Mouse (Mus musculus) central nervous system, embryonic 14 days (tissue): ENCODE results near the gene Lypd8. TPM values are rescaled to one million over a fixed set of nuclear protein-coding genes. Genes with fewer than 3 reads are reported as not detected.

Experiments
- polyA plus RNA-seq: library from polyadenylated mRNA; depleted of rRNA; stranded (reverse); fragments of >200 nt; gene quantifications from 2 replicates; pipeline ENCODE4 v1.2.3, GENCODE M21; 2012; rRNA removed

Gene Lypd8
- polyA plus RNA-seq, result 0.11 and 0.13 TPM in 2 replicates

DNA sequence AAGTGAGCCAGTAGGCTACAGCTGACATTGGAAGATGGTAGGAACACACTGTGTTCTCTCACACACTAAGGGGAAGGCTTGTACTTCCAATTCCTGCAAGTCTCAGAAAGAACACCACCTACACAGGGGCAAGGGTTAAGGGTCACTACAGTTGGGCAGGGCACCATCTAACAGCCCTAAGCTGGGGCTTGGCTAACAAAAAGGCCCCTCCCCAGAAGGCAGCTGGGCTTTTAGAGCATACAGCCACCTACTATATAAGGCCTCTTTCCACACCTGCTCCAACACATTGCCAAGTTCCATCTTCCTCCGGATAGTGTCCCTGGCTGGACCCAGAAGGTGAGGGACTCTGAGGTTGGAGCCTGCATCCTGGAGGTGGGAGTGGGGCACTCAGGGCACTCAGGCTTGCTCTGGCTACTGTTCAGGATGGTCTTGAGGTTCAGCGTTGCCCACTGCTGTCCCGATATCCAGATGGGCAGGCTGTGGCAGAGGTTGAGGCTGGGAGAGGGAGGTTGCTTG lies at the start of gene Lypd8:
Lypd8 (plus strand) TSS at position 281 of the 516 bp plus-strand sequence.

DNA sequence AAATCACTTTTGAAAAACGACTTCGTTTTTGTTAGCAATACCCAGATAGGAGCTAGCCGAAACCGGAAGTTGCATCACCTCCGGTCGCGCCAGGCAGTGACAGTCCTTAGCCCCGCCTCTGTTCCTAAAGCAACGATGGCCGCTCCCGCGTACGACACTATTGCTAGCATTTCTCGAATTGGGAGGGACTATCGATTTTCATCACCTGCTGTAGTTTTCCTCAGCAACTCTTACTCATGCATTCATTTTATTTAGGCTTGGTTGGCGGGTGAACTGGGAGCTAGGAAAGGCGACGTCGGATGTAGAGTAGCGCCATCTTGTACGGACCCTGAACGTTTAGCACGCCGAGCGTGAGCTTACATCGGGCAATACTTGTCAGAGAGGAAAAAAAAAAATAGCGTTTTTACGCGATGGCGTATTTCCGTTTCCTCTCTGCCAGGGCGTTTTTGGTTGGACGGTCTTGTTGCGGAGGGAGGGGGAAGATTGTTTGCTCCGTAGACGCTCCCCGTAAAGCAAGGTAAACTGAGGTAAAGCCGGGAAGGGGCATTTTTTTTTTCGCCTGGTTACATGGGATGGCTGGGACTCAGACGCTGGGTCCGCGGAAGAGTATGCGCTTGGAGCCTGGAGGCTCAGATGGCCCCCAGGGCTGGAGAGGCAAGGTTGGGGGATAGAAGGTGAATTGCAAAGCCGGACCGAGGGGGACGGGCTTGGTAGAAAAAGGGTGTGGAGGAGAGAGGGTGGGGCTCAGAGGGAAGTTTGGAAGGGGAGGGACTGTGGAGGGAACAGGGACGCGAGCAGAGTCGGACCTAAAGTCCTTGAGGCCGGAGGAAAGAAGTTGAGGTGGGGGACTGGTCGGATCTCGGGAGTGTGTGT lies 48.3 kb upstream of the Lypd8 start, which contains the start of the genes Zfp672 and Sh3bp5l:
Zfp672 (minus strand) TSS at position 64 of the 873 bp plus-strand sequence.
Sh3bp5l (plus strand) TSS at position 449 of the 873 bp plus-strand sequence.

DNA sequence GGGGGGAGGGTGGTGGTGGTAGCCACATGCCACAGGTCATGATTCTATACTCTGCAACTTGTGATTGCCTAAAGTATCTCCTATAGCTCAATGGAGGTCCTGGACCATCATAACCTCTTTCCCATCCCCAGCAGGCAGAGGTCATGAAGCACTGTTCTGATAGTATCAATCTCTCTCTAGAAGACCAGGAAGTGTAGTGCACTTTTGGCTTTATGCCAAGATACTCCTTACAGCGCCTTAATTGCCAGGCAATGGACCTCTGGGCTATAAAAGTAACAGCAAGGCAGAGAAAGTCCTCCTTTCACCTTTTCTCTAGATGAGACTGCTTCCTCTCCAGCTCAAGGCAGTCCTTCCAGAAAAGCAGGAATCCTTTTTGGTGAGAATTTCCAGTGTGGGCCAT lies 42.0 kb downstream of the Lypd8 start, which contains the start of gene 1810065E05Rik:
1810065E05Rik (plus strand) TSS at position 297 of the 400 bp plus-strand sequence.

DNA sequence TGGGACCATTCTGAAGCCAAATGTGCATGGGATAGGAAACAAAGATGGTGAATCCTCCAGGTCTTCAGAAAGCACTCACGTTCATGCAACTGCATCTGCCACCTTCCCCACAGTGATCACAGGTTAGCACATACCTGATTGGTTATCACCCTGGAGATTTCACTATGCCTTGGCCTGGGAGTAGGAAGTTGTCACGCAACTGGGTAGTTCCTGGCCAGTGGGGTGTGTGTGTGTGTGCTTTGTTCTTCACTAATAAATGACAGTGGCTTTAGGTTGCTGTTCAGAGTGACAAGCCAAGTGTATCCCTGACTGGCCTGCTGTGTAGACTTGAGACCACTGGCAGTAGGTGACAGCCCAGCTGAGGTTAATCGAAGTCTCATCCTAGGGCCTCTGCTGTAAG lies 53.4 kb downstream of the Lypd8 start, which contains the start of gene Gm12253:
Gm12253 (plus strand) TSS at position 301 of the 400 bp plus-strand sequence.

Other genes starting within 250 kb of the Lypd8 start
- gene Gemin5, start 210.5 kb upstream of the Lypd8 start, polyA plus RNA-seq, result 11.3 and 12.1 TPM in 2 replicates
- gene Mrpl22, start 207.4 kb upstream of the Lypd8 start, polyA plus RNA-seq, result 77.5 and 91.2 TPM in 2 replicates
- gene Igtp, start 179.5 kb upstream of the Lypd8 start, polyA plus RNA-seq, result 2.6 and 4.7 TPM in 2 replicates
- 2.0 and 2.4 TPM in 2 replicates for gene Irgm2, start 179.4 kb upstream of the Lypd8 start, polyA plus RNA-seq
- gene 4930438A08Rik, start 104.2 kb upstream of the Lypd8 start, polyA plus RNA-seq, result 0.04 and 0.05 TPM in 2 replicates
- gene Zfp692, start 72.0 kb upstream of the Lypd8 start, polyA plus RNA-seq, result 62.8 and 69.6 TPM in 2 replicates
- 35.2 and 38.3 TPM in 2 replicates for gene Zfp672, start 48.7 kb upstream of the Lypd8 start, polyA plus RNA-seq
- gene Sh3bp5l, start 48.3 kb upstream of the Lypd8 start, polyA plus RNA-seq, result 38.0 and 39.2 TPM in 2 replicates
- gene 1810065E05Rik, start 42.1 kb downstream of the Lypd8 start, polyA plus RNA-seq, result not detected in 2 replicates
- not detected in 2 replicates for gene Gm12253, start 53.5 kb downstream of the Lypd8 start, polyA plus RNA-seq
- gene Lypd9, start 73.9 kb downstream of the Lypd8 start, polyA plus RNA-seq, result not detected in 2 replicates
- not detected in 2 replicates for gene Olfr30, start 83.2 kb downstream of the Lypd8 start, polyA plus RNA-seq
- not detected in 2 replicates for gene Olfr332, start 113.5 kb downstream of the Lypd8 start, polyA plus RNA-seq
- gene Olfr331, start 123.5 kb downstream of the Lypd8 start, polyA plus RNA-seq, result not detected in 2 replicates
- not detected in 2 replicates for gene Olfr330, start 155.8 kb downstream of the Lypd8 start, polyA plus RNA-seq
- not detected in 2 replicates for gene Olfr329-ps, start 167.4 kb downstream of the Lypd8 start, polyA plus RNA-seq
- 0.02 and 0.03 TPM in 2 replicates for gene Olfr328, start 176.6 kb downstream of the Lypd8 start, polyA plus RNA-seq
- 0.06 and 0.08 TPM in 2 replicates for gene Olfr224, start 191.5 kb downstream of the Lypd8 start, polyA plus RNA-seq
- gene Olfr325, start 198.7 kb downstream of the Lypd8 start, polyA plus RNA-seq, result not detected in 2 replicates
- 0.03 and 0.05 TPM in 2 replicates for gene Olfr324, start 216.1 kb downstream of the Lypd8 start, polyA plus RNA-seq
- not detected in 2 replicates for gene 2210407C18Rik, start 237.0 kb downstream of the Lypd8 start, polyA plus RNA-seq